In the genomic region with DNA sequence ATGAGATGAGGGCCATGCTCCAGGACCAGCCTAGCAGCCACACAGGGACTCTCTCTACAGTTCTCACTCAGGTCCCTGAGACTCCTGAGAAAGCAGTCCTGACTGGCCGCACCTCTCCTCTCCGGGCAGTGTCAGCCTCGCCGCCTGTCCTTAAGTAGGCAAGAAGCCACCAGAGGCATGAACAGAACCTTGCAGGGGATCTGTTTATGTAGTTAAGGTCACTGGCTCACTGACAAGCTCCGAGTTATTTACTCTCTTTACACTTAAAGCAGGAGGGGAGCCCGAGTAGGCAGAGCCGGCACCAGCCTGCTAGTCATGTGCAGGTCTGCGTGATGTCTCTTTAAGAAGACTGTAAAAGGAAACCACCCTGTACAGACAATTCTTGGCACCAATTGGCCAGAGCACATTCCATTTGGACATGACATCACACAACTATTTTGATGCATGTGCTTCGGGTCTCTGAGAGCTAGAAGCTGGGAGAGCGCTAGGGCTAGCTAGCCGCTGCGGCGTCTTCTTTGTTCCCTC, we compare ENCODE assay signal across 8 mouse cellular contexts.
DNase-seq lines count a peak whose midpoint lies in the region; ATAC-seq and TF ChIP-seq lines count a peak whose summit lies in the region.

No protein-coding gene starts in this region.

- peak overlapping the region; percentile 32 for H3K9ac ChIP-seq in embryonic facial prominence, embryonic 13.5 days
- peak overlapping the region; percentile 76 for H3K9ac ChIP-seq in heart, embryonic 14.5 days (ENCODE audit: low read length)
- peak overlapping the region; percentile 39 for H3K9ac ChIP-seq in stomach, postnatal 0 days (ENCODE audit: low read length)

- TF ChIP-seq EP300 in stomach, postnatal 0 days (optimal IDR thresholded peaks at IDR 0.05), result no peak

- 32% methylated on average over 13 of the region's 13 CpGs for WGBS in embryonic facial prominence, embryonic 13.5 days
- 7% methylated on average over 13 of the region's 13 CpGs for WGBS in heart, embryonic 14.5 days
- 7% methylated on average over 13 of the region's 13 CpGs for WGBS in stomach, postnatal 0 days

- H3K27ac ChIP-seq in embryonic facial prominence, embryonic 13.5 days, result peak overlapping the region; percentile 35; the same call in 1 of the 2 replicates
- H3K27ac ChIP-seq in heart, embryonic 14.5 days (replicated peaks in 1 of 2; ENCODE audit: control insufficient read depth in 1 of 2, insufficient read depth in 1 of 2, low read depth in 2 of 2, low read length in 2 of 2), result peak overlapping the region; percentile 85 to 91
- H3K27ac ChIP-seq in stomach, postnatal 0 days (replicated peaks), result peak overlapping the region; percentile 35

- no peak for ATAC-seq in embryonic facial prominence, embryonic 13.5 days (ENCODE audit: insufficient number of reproducible peaks, insufficient read depth, low FRiP score, low TSS enrichment, low read depth)
- peak; percentile 82 for ATAC-seq in heart, embryonic 14.5 days (ENCODE audit: insufficient number of reproducible peaks, insufficient read depth, low FRiP score, low read depth)
- ATAC-seq in stomach, postnatal 0 days (ENCODE audit: low FRiP score, low TSS enrichment), result peak; percentile 75
- ATAC-seq in erythroid progenitor cell, adult 5-6 weeks (replicated peaks; ENCODE audit: low FRiP score, poor library complexity, severe bottlenecking), result no peak

- H3K27me3 ChIP-seq in embryonic facial prominence, embryonic 13.5 days, result no peaks in the 10 kb centered on the region
- no peaks in the 10 kb centered on the region for H3K27me3 ChIP-seq in heart, embryonic 14.5 days (ENCODE audit: control insufficient read depth, insufficient read depth, low read length)
- H3K27me3 ChIP-seq in stomach, postnatal 0 days (ENCODE audit: control insufficient read depth, insufficient read depth, low read length), result no peaks in the 10 kb centered on the region

- peak overlapping the region; percentile 27 for H3K4me3 ChIP-seq in embryonic facial prominence, embryonic 13.5 days
- H3K4me3 ChIP-seq in heart, embryonic 14.5 days (ENCODE audit: control insufficient read depth in 1 of 2, insufficient read depth in 1 of 2, low read depth in 1 of 2, low read length in 2 of 2), result peak overlapping the region; percentile 42 to 44
- H3K4me3 ChIP-seq in stomach, postnatal 0 days (ENCODE audit: low read depth, low read length), result peak overlapping the region; percentile 27

- H3K9me3 ChIP-seq in embryonic facial prominence, embryonic 13.5 days, result no peaks in the 10 kb centered on the region
- no peaks in the 10 kb centered on the region for H3K9me3 ChIP-seq in heart, embryonic 14.5 days (ENCODE audit: control insufficient read depth, low read length)
- H3K9me3 ChIP-seq in stomach, postnatal 0 days (ENCODE audit: control insufficient read depth, low read length), result no peaks in the 10 kb centered on the region

- H3K4me2 ChIP-seq in embryonic facial prominence, embryonic 13.5 days, result peak overlapping the region; percentile 52
- peak overlapping the region; percentile 65 for H3K4me2 ChIP-seq in heart, embryonic 14.5 days (ENCODE audit: low read length)
- peak overlapping the region; percentile 55 for H3K4me2 ChIP-seq in stomach, postnatal 0 days (replicated peaks; ENCODE audit: low read depth)

- peaks cover 22% of the 10 kb centered on the region for H3K4me1 ChIP-seq in embryonic facial prominence, embryonic 13.5 days
- H3K4me1 ChIP-seq in heart, embryonic 14.5 days (ENCODE audit: control insufficient read depth in 2 of 2, insufficient read depth in 2 of 2, low read length in 2 of 2), result peaks cover 29 to 55% of the 10 kb centered on the region in 2 experiments
- H3K4me1 ChIP-seq in stomach, postnatal 0 days (replicated peaks; ENCODE audit: control insufficient read depth, insufficient read depth), result 0 out of 2 replicates have a peak, but pooled peaks cover 3% of the 10 kb centered on the region

- no peaks in the 10 kb centered on the region for H3K36me3 ChIP-seq in embryonic facial prominence, embryonic 13.5 days
- H3K36me3 ChIP-seq in heart, embryonic 14.5 days (ENCODE audit: control insufficient read depth, insufficient read depth, low read length), result 0 out of 2 replicates have a peak, but pooled peaks cover 8% of the 10 kb centered on the region
- H3K36me3 ChIP-seq in stomach, postnatal 0 days (ENCODE audit: control insufficient read depth, insufficient read depth, low read length), result no peaks in the 10 kb centered on the region

- peak; percentile 73 for DNase-seq in 3T3-L1 (ENCODE audit: low read depth, low spot score)
- DNase-seq in adipocyte (ENCODE audit: low spot score), result peak; percentile 50
- DNase-seq in kidney, postnatal 10 days, result peak; percentile 78
- peak; percentile 85 for DNase-seq in lung, postnatal 36 days
- peak; percentile 60 for DNase-seq in stomach, postnatal 0 days (ENCODE audit: low spot score)

- TF ChIP-seq CTCF in stomach, postnatal 0 days (IDR thresholded peaks at IDR 0.05; ENCODE audit: low read depth), result no peak

Comparison
In these comparisons a context has a peak if more than half of its experiments do, and no peak if none do; other contexts are left out.
1. ATAC-seq: peak in heart, embryonic 14.5 days (single experiment) and stomach, postnatal 0 days (single experiment); none in embryonic facial prominence, embryonic 13.5 days (single experiment) and erythroid progenitor cell, adult 5-6 weeks (single experiment).
2. H3K27ac ChIP-seq: peak in every context shown above with its lines; median percentile 88 in heart, embryonic 14.5 days; 35 in embryonic facial prominence, embryonic 13.5 days; 35 in stomach, postnatal 0 days.
3. Peak in every context shown above with its lines, with median percentiles within 50 percentile points of each other: DNase-seq, H3K4me2 ChIP-seq, H3K4me3 ChIP-seq and H3K9ac ChIP-seq.